Mouse (Mus musculus): Measurements from ENCODE around the gene Camta1.

Gene Camta1

DNA sequence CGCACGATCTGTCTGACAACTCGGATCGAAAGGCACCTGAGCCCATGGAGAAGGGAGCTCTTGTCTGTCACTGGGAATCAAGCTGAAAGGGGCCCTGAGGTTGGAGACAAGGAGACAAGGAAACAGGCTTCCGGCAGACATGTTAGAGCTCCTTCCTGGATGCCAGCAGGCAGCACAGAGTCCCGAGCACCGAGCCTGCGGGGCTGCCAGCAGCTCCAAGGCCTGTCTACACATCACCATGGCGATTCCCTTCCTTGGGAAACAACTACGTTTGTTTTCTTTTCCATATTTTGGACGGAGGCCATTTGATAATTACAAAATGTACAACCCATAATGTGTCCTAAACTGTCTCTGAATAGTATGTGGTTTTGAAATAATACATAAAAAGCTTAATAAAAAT, 122.8 kb downstream of the Camta1 start:
- no peak for DNase-seq (ENCODE audit: extremely low spot score)

DNA sequence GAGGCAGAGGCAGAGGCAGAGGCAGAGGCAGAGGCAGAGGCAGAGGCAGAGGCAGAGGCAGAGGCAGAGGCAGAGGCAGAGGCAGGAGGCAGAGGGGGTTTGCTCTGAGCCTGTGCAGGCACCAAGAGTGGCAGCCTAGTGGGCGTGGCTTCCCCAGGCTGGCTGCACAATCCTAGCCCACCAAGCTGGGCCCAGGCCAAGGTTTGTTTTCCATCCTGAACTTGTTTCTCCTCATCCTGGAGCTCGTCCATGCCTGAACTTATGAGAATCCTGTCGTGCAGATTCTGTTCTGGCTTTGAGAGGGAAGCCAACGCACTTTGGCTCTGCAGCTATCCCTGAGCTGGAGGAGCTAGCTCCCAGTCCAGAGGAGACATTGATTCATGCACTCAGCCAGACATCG, 123.4 kb downstream of the Camta1 start:
- no peak for DNase-seq (ENCODE audit: extremely low spot score)

DNA sequence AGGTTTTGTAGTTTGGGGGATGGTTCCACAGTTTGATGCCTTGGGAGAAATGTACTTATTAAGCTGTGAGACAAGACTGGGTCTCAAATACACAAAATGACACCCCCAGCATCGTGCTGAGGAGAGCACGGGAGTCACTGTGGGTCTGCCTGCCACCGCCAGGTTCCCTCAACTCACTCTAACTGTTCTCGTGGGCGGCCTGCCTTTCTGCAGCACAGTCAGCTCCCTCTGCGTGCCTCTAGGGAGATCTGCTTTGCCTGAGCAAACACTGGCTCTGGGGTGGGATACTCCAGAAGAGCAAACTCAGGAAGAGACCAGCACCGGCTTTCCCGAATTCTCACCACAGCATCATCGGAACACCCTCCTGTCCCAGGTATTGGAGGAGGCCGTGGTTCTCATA, 129.0 kb downstream of the Camta1 start:
- DNase-seq (ENCODE audit: extremely low spot score) = no peak

DNA sequence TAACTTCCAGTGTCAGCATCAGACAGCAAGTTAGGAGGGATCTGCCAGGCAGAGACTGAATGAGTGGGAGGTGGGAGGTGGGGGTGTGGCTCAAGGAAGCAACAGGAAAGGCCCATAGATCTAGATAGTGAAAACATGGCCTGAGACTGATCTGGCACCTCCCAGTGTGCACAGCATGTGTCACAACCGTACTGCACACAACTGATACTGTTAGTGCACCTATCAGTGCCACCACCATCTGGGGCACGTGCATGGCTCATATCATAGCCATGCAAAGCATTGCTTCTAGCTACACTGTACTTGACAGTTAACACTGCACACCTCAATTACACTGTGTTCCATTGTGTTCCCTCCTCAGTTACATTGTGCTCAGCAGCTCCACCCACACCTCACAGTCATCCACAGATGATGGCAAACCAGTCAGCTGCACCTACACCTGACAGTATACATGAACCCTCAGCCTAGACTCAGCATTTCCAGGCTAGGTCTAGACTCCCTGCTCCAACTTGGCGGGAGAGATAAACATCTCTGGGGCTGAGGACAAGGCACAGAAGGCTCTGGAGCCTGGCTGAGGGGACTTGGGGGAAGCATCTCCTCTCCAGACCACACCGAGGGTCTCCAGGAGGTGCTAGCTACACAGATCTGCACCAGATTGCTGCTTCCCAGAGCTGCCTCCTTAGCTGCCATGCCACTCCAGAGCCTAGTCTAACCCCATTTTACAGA, 131.5 kb downstream of the Camta1 start:
- no peak for DNase-seq (ENCODE audit: extremely low spot score)

DNA sequence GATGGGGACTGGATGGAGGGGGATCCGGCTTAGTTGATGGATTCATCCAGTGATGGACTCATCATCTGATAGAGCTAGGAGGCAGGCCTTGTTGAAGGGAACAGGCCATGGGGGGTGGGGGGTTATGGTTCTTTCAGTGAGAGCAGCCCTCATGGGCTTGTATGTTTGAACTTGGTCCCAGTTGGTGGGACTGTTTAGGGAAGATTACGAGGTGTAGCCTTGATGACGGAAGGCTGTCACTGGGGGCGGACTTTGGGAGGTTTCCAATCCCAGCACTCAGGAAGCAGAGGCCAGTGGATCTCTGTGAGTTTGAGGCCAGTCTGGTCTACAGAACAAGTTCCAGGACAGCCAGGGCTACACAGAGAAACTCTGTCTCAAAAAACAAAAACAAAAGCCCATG, 132.6 kb downstream of the Camta1 start:
- no peak for DNase-seq (ENCODE audit: extremely low spot score)

DNA sequence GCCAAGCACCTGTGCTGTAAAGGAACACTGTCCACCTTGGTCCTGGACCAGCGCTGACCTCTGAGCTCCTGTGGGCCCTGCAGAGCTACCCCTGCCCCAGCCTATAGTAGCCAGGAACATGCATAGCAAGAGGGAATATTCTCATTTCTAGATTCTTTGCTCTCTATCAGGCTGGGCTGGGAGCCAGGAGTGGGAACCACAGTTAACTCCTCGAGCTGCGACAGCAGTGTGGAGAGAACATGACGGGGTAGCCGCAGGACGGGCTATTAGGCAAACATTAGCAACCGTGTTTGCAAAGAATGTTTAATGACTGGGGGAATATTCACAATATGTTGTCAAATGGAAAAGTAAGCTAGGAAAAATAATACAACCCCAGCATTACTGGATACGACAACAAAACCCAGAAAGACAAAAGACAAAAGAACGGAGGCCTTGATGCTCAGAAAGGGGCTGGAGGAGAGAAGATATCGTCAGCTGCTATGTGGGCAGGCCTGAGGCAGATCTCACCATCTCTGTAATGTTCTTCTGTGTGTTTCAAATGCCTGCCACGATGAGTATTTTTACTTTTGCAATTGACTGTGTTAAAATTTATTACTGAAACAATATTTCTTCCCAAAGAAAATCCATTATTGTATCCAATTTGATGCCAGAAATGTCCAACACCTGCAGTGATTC, 133.1 kb downstream of the Camta1 start:
- no peak for DNase-seq (ENCODE audit: extremely low spot score)

DNA sequence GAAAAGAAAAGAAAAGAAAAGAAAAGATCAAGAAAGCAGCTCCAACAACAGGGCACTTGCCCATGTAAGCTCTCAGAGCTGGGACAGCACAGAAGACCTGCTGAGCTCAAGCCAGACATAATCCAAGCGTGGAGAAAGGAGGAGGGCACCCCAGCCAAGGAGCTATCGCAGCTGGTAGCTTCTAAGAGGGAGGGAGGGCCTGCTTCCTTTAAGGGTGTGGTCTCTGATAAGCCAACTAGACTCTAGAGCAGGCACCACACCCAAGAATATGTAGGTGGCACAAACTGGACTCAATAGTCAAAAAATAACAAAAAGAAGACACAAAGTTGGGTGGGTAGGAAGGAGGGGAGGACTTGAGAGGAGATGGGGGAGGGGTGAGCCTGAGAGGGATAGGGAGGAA, 135.3 kb downstream of the Camta1 start:
- DNase-seq (ENCODE audit: extremely low spot score) = no peak

DNA sequence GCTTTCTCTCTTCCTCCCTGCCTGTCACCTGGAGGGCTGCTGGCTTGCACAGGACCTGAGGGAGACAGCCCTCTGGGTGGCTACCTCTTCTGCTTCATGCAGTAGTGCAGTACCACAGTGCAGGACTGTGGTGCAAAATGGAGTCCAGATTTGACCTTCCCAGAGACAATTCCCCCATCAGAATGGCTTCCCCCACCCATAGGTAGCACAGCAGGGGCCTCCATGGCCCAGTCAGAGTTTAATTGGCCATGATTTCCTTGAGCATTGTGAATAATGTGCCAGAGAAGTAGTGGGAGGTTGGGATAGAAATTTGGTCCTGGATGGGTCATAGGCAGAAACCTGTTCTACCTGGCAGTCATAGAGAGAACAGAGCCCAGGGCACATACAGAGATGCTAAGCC, 136.8 kb downstream of the Camta1 start:
- DNase-seq (ENCODE audit: extremely low spot score) = no peak

DNA sequence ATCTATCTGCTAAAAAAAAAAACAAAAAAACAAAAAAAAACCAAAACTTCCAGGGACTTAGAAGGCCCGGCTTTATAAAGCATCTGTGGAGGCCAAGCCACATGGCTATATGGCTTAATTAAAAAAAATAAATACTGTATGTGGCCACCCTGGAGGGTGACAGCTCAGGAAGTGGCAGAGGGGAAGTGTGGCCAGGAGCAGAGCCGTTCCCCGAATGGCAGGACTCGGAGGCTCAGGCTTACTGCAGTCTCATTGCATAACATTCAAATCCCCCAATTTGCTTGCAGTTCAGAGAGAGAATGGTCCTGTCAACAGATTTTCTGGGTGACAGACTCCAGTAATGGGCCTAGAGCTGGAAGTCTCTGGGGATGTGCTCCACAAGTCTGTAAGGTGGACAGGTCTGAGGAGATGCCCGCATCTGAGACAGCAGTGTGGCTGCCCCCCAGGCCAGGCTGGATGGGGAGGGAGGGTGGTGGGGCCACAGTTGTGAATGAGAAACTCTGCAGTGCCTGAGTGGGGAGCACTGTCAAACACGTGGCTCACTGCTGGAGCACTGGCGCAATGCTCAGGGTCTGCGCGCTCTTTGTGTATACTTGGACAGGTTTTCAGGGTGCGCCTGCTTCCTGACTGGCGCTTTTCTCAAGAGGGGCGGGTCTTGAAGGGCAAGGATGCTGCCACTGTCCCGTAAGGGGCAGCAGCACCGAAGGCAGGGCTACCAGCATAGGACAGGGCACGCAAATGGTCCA, 140.8 kb downstream of the Camta1 start:
- DNase-seq (ENCODE audit: extremely low spot score) = no peak

DNA sequence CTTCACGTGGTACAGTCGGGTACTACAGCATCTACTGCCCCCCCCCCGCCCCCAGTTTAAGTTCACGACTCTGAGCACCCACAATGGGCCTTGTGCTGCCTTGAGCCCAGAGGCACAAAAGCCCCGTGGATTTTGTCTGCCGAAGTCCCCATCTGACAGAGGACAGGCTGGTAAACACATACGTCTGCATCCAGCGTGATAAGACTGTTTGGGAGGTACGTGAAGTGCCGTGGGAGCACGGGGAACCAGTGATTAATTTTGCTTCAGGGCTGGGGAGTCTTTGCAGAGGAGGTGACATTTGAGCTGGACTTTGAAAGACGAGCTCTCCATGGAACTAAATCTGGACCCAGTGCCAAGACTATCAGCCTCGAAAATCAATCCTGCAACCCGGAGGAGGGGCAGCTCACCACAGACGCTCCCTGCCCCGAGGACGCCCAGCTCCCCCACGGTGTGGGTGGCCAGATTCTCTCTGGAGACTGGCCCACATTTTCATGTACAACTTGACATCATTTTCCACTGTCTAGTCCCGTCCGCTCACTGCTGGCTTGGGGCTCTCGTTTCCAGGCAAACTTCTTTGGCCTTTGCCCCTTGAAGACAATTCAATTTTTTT, 142.7 kb downstream of the Camta1 start:
- DNase-seq (ENCODE audit: extremely low spot score) = peak; percentile 13

DNA sequence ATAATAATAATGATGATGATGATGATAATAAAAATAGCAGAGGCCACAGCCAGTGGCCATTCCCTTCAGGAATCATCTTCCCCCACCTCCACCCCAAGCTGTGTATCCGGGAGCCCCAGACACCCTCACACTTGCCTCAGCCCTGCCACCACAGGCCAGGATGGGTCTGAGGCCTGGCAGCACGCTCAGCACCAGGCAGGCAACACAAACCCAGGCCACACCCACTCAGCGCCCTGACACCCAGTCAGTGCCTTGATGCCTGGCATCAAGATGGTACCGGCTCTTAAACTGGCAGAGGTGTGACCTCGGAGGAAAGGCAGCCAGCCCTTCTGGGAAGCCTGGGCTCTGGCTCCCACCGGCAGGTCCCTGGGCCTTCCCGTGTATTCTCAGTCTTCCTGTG, 143.8 kb downstream of the Camta1 start:
- no peak for DNase-seq (ENCODE audit: extremely low spot score)

DNA sequence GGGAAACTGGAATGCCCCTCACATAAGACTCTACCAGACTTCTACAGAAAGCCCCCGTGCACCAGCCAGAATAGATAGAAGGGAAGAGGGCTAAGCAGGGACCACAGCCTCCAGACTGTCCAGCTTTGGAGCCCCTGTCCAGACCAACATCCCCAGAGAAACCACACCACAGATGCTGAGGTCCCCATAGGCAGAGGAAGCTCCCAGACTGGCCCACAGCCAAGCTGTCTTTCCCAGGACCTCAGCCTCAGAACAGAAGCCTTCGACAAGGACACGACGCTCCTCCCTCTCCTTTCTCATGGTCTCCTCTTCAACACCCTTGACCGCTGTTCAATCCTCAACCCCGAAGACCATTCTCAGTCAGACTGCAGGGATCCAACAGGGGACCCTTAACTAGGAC, 148.0 kb downstream of the Camta1 start:
- no peak for DNase-seq (ENCODE audit: extremely low spot score)

DNA sequence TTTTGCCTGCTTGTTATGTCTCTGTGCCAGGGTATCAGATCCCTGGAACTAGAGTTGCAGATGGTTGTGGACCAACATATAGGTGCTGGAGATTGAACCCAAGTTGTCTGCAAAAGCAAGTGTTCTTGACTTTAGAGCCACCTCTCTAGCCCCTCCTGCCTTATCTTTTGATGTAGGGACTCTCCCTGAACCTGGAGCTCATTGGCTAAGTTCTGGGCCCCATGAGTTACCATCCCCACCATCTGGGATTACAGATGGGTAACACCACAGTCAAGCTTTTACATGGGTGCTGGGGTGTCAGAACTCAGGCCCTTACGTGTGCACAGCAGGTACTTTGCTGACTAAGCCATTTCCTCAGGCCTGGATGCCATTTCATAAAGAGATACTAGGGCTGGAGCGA, 150.3 kb downstream of the Camta1 start:
- DNase-seq (ENCODE audit: extremely low spot score) = no peak

DNA sequence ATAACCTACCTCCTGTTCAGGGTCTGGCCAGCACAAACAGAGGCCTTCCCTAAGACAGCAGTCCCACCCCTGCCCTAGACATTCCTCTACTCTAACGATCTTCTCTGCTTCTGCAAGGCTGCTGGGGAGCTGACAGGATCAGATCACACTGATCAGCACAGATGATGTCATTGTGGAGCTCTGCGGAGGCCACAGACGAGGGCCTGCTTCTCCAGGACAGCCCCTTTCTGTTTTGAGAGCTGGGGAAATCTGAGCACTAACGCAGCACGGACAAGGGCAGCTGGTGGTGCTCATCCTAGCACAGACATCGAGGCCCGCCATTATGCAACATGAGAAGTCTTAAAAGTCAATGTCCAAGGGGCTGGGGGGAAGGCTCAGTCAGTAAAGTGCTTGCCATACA, 151.2 kb downstream of the Camta1 start:
- peak; percentile 28 for DNase-seq (ENCODE audit: extremely low spot score)

DNA sequence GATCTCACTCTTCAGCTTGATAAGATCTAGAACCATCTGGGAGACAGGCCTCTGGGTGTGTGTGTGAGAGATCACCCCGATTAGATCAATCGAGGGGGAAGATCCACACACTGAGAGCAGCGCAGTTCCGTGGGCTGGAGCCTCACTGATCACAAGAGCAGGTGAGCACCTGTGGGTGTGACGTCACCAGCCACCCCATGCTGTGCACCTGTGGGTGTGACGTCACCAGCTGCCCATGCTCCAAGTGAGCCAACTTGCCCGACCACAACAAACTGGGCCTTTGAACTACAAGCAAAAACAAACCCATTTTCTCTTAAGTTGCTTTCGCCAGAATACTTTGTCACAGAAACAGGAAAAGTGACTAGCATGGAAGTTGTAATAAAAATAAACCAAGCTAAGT, 152.4 kb downstream of the Camta1 start:
- no peak for DNase-seq (ENCODE audit: extremely low spot score)

DNA sequence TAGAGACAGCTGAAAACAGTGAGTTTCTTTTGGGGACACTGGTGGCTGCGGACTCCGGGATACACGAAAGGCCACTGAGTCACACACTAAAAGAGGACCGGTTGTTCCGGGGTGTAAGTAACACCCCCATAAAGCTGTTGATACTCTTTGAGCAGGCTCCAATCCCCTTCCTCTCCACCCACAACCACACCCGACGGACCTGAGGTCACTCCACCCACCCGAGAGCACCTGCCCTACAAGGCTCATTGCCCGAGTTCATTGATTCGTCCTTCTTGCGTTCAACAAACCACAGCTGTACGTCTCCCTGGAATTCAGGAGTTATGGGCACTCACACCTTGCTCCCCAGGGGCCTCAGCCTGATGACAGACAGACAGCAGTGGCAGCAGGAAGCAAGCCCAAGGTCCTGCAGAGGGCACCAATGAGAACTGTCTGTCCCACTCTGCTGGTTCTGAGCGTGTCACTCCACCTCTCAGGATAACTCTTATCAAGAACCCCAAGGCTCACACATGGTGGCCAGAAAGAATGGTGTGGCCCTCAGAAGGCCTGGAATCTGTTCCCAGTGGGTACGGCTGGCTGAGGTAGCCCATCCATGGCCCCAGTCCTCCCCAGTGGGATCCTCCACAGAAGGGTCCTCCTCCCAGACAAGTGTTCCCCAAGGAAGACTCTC, 158.5 kb downstream of the Camta1 start:
- DNase-seq (ENCODE audit: extremely low spot score) = no peak

DNA sequence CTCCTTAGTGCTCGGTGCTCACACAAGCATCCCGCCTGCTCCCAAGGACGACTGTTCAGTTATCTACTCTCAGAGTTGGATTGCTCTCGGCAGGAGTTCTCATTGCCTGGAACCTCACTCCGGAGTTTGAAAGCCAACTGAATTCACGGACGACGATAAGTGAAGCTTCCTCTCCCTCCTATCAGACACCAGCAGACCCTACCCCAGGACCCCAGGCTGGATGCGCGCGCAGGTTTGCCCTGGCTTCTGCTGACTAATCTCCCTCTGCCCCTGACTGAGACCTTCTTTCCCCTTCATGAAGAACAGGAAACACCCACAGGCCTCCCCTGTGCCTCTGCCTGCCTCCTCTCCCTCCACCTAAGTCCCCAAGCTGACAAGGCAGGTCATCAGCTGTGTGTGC, 159.2 kb downstream of the Camta1 start:
- DNase-seq (ENCODE audit: extremely low spot score) = no peak

DNA sequence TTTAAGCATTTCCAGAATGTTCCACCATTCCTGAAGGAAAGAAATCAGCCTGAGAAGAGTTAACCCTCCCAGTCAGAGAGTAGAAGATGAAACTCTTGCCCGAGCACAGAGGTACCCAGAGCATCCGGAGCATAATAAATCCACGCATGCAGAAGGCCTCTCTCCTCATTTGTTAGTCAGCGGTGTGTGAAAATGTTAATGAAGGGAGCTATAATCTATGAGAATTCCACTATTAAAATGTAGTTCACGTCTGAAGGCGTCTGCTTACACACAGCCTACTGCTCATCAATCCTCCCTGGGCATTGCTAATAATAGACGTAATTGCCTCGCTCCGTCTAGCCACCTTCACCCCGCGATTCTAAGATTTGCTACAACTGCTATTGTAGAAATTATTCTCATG, 165.7 kb downstream of the Camta1 start:
- DNase-seq (ENCODE audit: extremely low spot score) = no peak

DNA sequence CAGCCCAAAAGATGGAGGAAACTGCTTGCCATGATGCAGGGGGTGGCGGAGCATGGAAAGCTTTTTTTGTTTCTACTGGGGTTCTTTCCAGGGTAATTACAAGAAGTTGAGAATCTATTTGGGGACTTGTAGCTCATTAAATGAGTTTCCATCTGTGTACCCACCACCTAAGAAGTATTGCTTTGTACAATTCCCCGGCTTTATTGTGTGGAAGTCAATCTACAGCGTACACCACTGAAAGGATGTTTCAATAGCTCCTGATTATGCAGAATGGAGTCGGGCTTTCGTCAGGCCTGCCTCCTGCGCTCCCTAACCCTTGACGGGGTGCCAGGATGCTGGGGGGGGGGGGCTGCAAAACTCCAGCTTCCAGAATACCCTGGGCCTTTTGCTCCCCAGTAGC, 167.1 kb downstream of the Camta1 start:
- no peak for DNase-seq (ENCODE audit: extremely low spot score)

DNA sequence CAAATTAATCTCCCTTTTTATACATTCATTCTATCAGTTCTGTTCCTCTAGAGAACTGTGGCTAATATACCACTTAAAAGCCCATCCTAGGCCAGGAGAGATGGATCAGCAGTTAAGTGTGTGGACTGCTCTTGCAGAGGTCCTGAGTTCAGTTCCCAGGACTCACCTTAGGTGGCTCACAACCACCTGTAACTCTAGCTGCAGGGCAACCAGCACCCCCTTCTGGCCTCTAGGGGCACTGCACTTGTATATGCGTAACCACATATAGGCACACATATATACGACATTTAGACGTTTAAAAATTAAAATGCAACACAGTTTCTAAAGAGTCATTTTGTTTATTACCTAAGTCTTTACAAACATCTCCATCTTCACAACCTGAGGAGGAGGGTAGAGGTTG, 167.6 kb downstream of the Camta1 start:
- DNase-seq (ENCODE audit: extremely low spot score) = no peak

DNA sequence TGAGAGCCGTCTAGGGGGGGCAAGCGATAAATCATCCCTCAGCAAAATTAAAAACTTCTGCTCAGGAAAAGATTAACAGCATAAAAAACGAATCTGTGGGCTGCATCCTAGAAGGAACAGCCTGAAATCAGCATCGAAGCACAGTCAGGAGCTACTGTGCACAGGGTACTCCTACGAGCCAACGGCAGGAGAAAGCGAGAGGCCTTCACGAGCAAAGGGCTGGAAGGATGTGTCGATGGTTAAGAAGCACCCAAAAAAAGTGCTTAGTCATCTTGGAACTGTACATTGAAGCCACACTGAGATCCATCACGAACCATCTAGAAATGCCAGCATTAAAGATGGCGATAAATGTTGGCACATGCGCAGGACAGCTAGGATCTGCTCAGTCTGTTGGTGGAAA, 171.6 kb downstream of the Camta1 start:
- DNase-seq (ENCODE audit: extremely low spot score) = no peak

DNA sequence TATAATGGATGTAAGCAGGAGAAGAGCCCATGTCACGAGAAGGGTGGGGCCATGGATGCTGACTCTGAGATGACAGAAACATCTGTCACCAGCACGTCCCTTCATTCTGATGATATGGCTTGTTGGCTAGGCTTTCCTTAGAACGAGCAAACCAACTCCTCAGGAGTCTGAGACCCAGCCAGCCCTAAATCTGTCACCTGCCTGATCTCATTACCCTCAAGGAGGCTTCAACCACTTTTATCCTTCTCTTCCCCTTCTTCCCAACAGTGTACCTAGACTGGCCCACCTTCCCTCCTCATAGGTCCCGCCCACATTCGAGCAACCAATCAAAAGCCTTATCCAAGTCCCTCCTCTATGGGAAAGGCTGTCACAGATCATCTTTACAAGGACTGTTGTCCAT, 173.5 kb downstream of the Camta1 start:
- DNase-seq (ENCODE audit: extremely low spot score) = no peak

Measured in embryo, embryonic 9.5 days (tissue).